Mouse (Mus musculus): ENCODE measurements around the gene Brwd1. TPM values are rescaled to one million over a fixed set of nuclear protein-coding genes. Genes with fewer than 3 reads are reported as not detected.
"Not testable (repeated sequence)": the region's sequence is repeated elsewhere in the genome, so short reads cannot be mapped to it uniquely, and the experiment has no call there.

Gene Brwd1
- polyA plus RNA-seq, 1 experiment from 2014 or later, result 249 TPM

DNA sequence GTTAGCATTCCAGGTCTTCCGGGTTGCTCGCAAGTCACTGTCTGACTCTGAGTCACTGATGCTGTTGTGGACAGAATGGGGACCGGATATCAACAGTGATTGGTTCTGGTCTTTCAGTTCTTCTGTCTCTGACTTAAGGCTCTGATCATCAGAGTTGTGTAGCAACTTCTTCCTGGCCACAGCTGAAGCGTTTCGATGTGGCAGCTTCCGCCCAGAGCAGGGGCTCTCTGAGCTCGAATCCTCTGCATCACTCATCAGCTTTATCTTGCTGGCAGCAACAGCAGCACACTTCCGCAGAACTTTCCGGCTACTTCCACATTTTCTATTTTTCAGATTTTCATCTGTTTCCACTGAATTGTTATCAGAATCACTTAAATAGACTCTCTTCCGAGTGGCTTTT, 78.0 kb downstream of the Brwd1 start:
- not testable (repeated sequence) for H3K9me3 ChIP-seq; ATAC-seq (ENCODE audit: low read depth); H3K4me1 ChIP-seq (replicated peaks); H3K27ac ChIP-seq (replicated peaks); H3K9ac ChIP-seq; H3K27me3 ChIP-seq; H3K4me3 ChIP-seq; H3K4me2 ChIP-seq
- peaks cover 50% of the 10 kb centered on the region for H3K36me3 ChIP-seq
- WGBS, result no CpG with 5 or more reads among the region's 10 CpGs

GRCm38 (mm10) chr16:95999291-95999690, 83.0 kb downstream of the Brwd1 start:
- Histone ChIP-seq H3K4me3 (no peak overlapping the region), H3K27me3 (no peaks in the 10 kb centered on the region), H3K9me3 (no peaks in the 10 kb centered on the region), H3K27ac (replicated peaks) (no peak overlapping the region), H3K4me2 (no peak overlapping the region), H3K9ac (no peak overlapping the region), H3K4me1 (replicated peaks) (no peaks in the 10 kb centered on the region), H3K36me3 (peaks cover 61% of the 10 kb centered on the region)
- ATAC-seq (ENCODE audit: low read depth), result no peak
- 89% methylated on average over 5 of the region's 5 CpGs for WGBS

DNA sequence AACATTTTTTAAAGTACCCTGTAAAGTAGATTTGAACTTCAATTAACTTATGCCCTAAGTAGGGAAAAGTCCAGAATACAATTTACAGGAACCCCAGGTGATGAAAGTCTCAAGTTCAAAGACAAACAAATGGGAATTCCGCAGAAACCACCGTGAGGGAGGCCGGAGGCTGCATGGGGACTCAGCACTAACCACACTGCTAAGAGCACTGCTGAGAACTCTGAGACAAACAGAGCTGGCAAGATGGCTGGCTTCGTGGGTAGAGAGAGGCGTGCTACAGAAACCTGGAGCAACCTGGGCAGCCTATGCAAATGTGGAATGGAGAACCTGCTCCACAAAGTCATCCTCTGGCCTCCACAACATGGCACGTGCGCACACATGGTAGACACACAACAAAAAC, 86.2 kb downstream of the Brwd1 start:
- H3K4me1 ChIP-seq (replicated peaks), result peaks cover 11% of the 10 kb centered on the region
- H3K9me3 ChIP-seq, result no peaks in the 10 kb centered on the region
- no peak overlapping the region for H3K9ac ChIP-seq
- 92% methylated on average over 7 of the region's 7 CpGs for WGBS
- H3K36me3 ChIP-seq, result peaks cover 56% of the 10 kb centered on the region
- no peaks in the 10 kb centered on the region for H3K27me3 ChIP-seq
- ATAC-seq (ENCODE audit: low read depth), result no peak
- no peak overlapping the region for H3K4me3 ChIP-seq
- H3K27ac ChIP-seq (replicated peaks), result no peak overlapping the region
- no peak overlapping the region for H3K4me2 ChIP-seq

DNA sequence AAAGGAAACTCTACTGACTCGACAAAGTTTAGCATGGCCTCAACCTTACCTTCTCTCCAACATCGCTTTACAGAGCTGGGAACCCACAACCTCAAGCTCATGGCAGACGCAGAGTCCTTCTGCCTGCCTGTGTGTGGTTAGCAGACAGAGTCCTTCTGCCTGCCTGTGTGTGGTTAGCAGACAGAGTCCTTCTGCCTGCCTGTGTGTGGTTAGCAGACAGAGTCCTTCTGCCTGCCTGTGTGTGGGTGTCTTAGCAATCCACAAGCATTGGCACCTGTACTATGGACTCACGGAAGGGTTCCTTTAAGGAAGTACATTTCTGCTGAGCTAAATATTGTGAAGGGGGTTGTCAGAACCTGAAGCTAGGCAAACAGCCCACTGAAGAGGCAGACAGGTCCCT, 87.8 kb downstream of the Brwd1 start:
- ATAC-seq (ENCODE audit: low read depth); H3K27me3 ChIP-seq; H3K9ac ChIP-seq; H3K27ac ChIP-seq (replicated peaks); H3K9me3 ChIP-seq; H3K4me2 ChIP-seq; H3K4me3 ChIP-seq: not testable (repeated sequence)
- peaks cover 42% of the 10 kb centered on the region for H3K36me3 ChIP-seq
- 93% methylated on average over 4 of the region's 4 CpGs for WGBS
- peaks cover 18% of the 10 kb centered on the region for H3K4me1 ChIP-seq (replicated peaks)

DNA sequence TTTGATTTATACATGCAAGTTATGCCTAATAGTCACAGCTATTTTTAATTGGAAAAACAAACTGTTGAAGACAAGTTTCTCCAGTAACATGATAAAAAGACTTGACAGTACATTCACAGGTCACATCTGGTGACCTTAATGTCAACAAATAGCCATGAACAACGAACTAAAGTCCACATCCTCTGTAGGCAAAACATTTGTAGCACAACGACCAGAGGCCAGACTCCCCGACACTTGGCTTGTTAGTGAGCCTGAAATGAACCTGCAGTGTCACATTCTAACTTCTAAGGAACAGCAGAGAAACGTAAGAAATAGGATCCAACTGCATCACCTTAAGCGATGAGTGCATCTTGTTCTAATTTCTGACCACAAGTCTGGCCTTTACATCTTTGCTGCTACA, 89.7 kb downstream of the Brwd1 start:
- Histone ChIP-seq H3K9ac (no peak overlapping the region), H3K27ac (replicated peaks) (no peak overlapping the region), H3K27me3 (no peaks in the 10 kb centered on the region), H3K4me3 (no peak overlapping the region), H3K4me2 (no peak overlapping the region), H3K4me1 (replicated peaks) (peaks cover 18% of the 10 kb centered on the region), H3K9me3 (no peaks in the 10 kb centered on the region), H3K36me3 (peaks cover 37% of the 10 kb centered on the region)
- no peak for ATAC-seq (ENCODE audit: low read depth)
- WGBS, result 79% methylated on average over 5 of the region's 5 CpGs

- Histone ChIP-seq H3K9ac (peak overlapping the region; percentile 77), H3K9me3 (no peaks in the 10 kb centered on the region), H3K4me3 (peak overlapping the region; percentile 60), H3K27me3 (no peaks in the 10 kb centered on the region), H3K27ac (replicated peaks) (peak overlapping the region; percentile 91), H3K4me2 (peak overlapping the region; percentile 73), H3K36me3 (peaks cover 37% of the 10 kb centered on the region), H3K4me1 (replicated peaks) (peaks cover 18% of the 10 kb centered on the region)
- no peak for ATAC-seq (ENCODE audit: low read depth)
- WGBS, result 8% methylated on average over 10 of the region's 10 CpGs
Measured at GRCm38 (mm10) chr16:95991122-95991900, 91.0 kb downstream of the Brwd1 start.

GRCm38 (mm10) chr16:95990462-95991121, 91.7 kb downstream of the Brwd1 start, which contains the start of gene Psmg1:
TSS of gene Psmg1 (minus strand) at chr16:95990960.
- peak within 1 kb of the TSS; percentile 60 for H3K4me3 ChIP-seq
- H3K9ac ChIP-seq, result peak within 1 kb of the TSS; percentile 77
- peak within 1 kb of the TSS; percentile 73 for H3K4me2 ChIP-seq
- no peaks in the 10 kb centered on the region for H3K27me3 ChIP-seq
- peak; percentile 95 for ATAC-seq (ENCODE audit: low read depth)
- H3K9me3 ChIP-seq, result no peaks in the 10 kb centered on the region
- peak within 1 kb of the TSS; percentile 91 for H3K27ac ChIP-seq (replicated peaks)
- under 1% methylated on average over 62 of the region's 62 CpGs for WGBS
- H3K4me1 ChIP-seq (replicated peaks), result peaks cover 18% of the 10 kb centered on the region
- peaks cover 36% of the 10 kb centered on the region for H3K36me3 ChIP-seq

DNA sequence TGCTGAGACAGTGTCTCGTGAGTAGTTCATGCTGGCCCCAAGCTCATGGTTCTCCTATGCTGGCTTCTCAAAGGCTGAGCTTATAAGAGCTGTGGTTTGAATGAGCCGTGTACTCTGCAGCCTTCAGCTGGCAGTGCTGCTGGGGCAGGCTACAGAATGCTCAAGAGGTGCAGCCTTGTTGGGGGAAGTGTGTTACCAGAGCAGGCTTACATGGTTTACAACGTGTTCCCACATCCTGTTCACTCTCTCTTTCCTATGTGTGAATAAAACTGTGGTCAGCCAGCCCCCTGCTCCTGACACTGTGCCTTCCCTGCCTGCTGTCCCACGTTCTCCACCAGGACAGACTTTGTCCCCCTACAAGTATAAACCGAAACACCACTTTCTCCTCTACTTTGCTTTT, 97.4 kb downstream of the Brwd1 start:
- Histone ChIP-seq H3K36me3 (peaks cover 57% of the 10 kb centered on the region), H3K27ac (replicated peaks) (no peak overlapping the region), H3K9me3 (no peaks in the 10 kb centered on the region), H3K4me1 (replicated peaks) (peaks cover 3% of the 10 kb centered on the region), H3K27me3 (no peaks in the 10 kb centered on the region), H3K9ac (no peak overlapping the region), H3K4me2 (no peak overlapping the region), H3K4me3 (no peak overlapping the region)
- no peak for ATAC-seq (ENCODE audit: low read depth)
- 83% methylated on average over 5 of the region's 5 CpGs for WGBS

GRCm38 (mm10) chr16:95983601-95984000, 98.7 kb downstream of the Brwd1 start:
- Histone ChIP-seq H3K4me1 (replicated peaks) (no peaks in the 10 kb centered on the region), H3K36me3 (peaks cover 69% of the 10 kb centered on the region), H3K4me3 (no peak overlapping the region), H3K4me2 (no peak overlapping the region), H3K9me3 (no peaks in the 10 kb centered on the region), H3K9ac (no peak overlapping the region), H3K27me3 (no peaks in the 10 kb centered on the region), H3K27ac (replicated peaks) (no peak overlapping the region)
- 82% methylated on average over 7 of the region's 7 CpGs for WGBS
- ATAC-seq (ENCODE audit: low read depth), result no peak

DNA sequence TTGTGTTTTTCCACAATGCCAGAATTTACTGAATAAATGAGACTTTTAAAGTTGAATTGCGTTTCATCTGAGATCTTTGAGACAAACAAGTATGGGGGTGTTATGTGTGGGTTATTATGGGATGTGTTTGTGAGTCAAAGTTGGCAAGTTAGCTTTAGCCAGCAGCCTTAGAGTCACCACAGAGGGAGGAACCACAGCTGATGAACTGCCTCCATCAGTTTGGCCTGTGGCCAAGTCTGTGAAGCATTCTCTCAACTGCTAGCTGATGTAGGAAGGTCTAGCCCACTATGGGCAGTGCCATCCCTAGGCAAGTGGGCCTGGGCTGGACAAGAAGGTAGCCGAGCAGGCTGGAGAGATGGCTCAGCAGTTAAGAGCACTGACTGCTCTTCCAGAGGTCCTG, 111.5 kb downstream of the Brwd1 start:
- H3K9ac ChIP-seq, result no peak overlapping the region
- WGBS, result 92% methylated on average over 2 of the region's 2 CpGs
- H3K27me3 ChIP-seq, result no peaks in the 10 kb centered on the region
- no peaks in the 10 kb centered on the region for H3K9me3 ChIP-seq
- no peak overlapping the region for H3K4me2 ChIP-seq
- H3K4me1 ChIP-seq (replicated peaks), result no peaks in the 10 kb centered on the region
- ATAC-seq (ENCODE audit: low read depth), result no peak
- no peaks in the 10 kb centered on the region for H3K36me3 ChIP-seq
- no peak overlapping the region for H3K27ac ChIP-seq (replicated peaks)
- H3K4me3 ChIP-seq, result no peak overlapping the region

GRCm38 (mm10) chr16:95967455-95967854, 114.9 kb downstream of the Brwd1 start:
- Histone ChIP-seq H3K4me1 (replicated peaks) (no peaks in the 10 kb centered on the region; the same call in 1 of the 2 replicates), H3K9ac (no peak overlapping the region), H3K4me3 (no peak overlapping the region), H3K36me3 (no peaks in the 10 kb centered on the region), H3K27me3 (no peaks in the 10 kb centered on the region), H3K4me2 (no peak overlapping the region), H3K9me3 (no peaks in the 10 kb centered on the region), H3K27ac (replicated peaks) (no peak overlapping the region)
- 89% methylated on average over 11 of the region's 11 CpGs for WGBS
- ATAC-seq (ENCODE audit: low read depth), result no peak

GRCm38 (mm10) chr16:95964427-95965023, 117.8 kb downstream of the Brwd1 start:
- ATAC-seq (ENCODE audit: low read depth), result no peak
- H3K4me1 ChIP-seq (replicated peaks), result no peaks in the 10 kb centered on the region; the same call in 1 of the 2 replicates
- 57% methylated on average over 11 of the region's 11 CpGs for WGBS

More at GRCm38 (mm10) chr16:95964427-95965023, 117.8 kb downstream of the Brwd1 start:
- Histone ChIP-seq H3K4me2 (no peak overlapping the region), H3K4me3 (no peak overlapping the region), H3K9ac (no peak overlapping the region), H3K27ac (replicated peaks) (no peak overlapping the region), H3K27me3 (no peaks in the 10 kb centered on the region), H3K36me3 (no peaks in the 10 kb centered on the region), H3K9me3 (no peaks in the 10 kb centered on the region)
